Mouse (Mus musculus) erythroblast, adult 5-6 weeks (primary cell): ENCODE measurements at regions not wholly inside any gene's neighbourhood (a gene's known extent, or its start where the extent isn't known, plus 50 kb on each side); places are given as distances from the start of the nearest gene placed in this dataset.

ENCODE experiments used
- ATAC-seq: replicated peaks from 2 replicates; pipeline ENCODE4 v1.8.0; 2016; ENCODE audit warnings: moderate number of reproducible peaks, mild to moderate bottlenecking, moderate TSS enrichment, inconsistent platforms; ENCODE audit not compliant: poor library complexity, low FRiP score, severe bottlenecking

- ATAC-seq, result no peak
Measured at GRCm38 (mm10) chr6:51029953-51030352, 375.7 kb upstream of the Npvf start.

- ATAC-seq, result no peak
Measured at GRCm38 (mm10) chr6:51033835-51034234, 379.6 kb upstream of the Npvf start.

GRCm38 (mm10) chr6:51036074-51036473 is 381.8 kb upstream of the Npvf start:
- no peak for ATAC-seq

GRCm38 (mm10) chr6:51036553-51036952 is 382.3 kb upstream of the Npvf start:
- ATAC-seq, result no peak

- ATAC-seq, result no peak
Measured at GRCm38 (mm10) chr6:51036956-51037355, 382.7 kb upstream of the Npvf start.

- no peak for ATAC-seq
Measured at GRCm38 (mm10) chr6:51039486-51040180, 385.4 kb upstream of the Npvf start.

GRCm38 (mm10) chr6:51043970-51044369 is 388.5 kb upstream of the Nfe2l3 start:
- no peak for ATAC-seq

- no peak for ATAC-seq
Measured at GRCm38 (mm10) chr6:51044873-51045272, 387.6 kb upstream of the Nfe2l3 start.

GRCm38 (mm10) chr6:51052451-51052921 is 380.0 kb upstream of the Nfe2l3 start:
- ATAC-seq, result no peak

- ATAC-seq, result no peak
Measured at GRCm38 (mm10) chr6:51057229-51057628, 375.2 kb upstream of the Nfe2l3 start.

- ATAC-seq, result no peak
Measured at GRCm38 (mm10) chr6:51059923-51060847, 372.3 kb upstream of the Nfe2l3 start.

GRCm38 (mm10) chr6:51060848-51061535 is 371.5 kb upstream of the Nfe2l3 start:
- no peak for ATAC-seq

- no peak for ATAC-seq
Measured at GRCm38 (mm10) chr6:51065156-51065555, 367.3 kb upstream of the Nfe2l3 start.

- ATAC-seq, result no peak
Measured at GRCm38 (mm10) chr6:51067332-51067731, 365.1 kb upstream of the Nfe2l3 start.

GRCm38 (mm10) chr6:51069945-51070344 is 362.5 kb upstream of the Nfe2l3 start:
- ATAC-seq, result no peak

- ATAC-seq, result no peak
Measured at GRCm38 (mm10) chr6:51071243-51071642, 361.2 kb upstream of the Nfe2l3 start.

- ATAC-seq, result no peak
Measured at GRCm38 (mm10) chr6:51075026-51075425, 357.4 kb upstream of the Nfe2l3 start.

- no peak for ATAC-seq
Measured at GRCm38 (mm10) chr6:51076861-51077768, 355.4 kb upstream of the Nfe2l3 start.

- no peak for ATAC-seq
Measured at GRCm38 (mm10) chr6:51077769-51078096, 354.7 kb upstream of the Nfe2l3 start.
